Mouse (Mus musculus): Measurements from ENCODE around the gene Olfr1204. TPM values are rescaled to one million over a fixed set of nuclear protein-coding genes. Genes with fewer than 3 reads are reported as not detected.

The Olfr1204 gene
- not detected in 2 replicates for polyA plus RNA-seq (2015; fragmentation: Nextera tagmentation; extraction: Ambion mirVana)

- 94% methylated on average over 1 of the region's 1 CpGs for WGBS
- Histone ChIP-seq H3K9me3 (no peaks in the 10 kb centered on the region), H3K4me3 (replicated peaks) (no peak within 1 kb of the TSS), H3K9ac (no peak within 1 kb of the TSS), H3K4me2 (no peak within 1 kb of the TSS), H3K27me3 (replicated peaks) (no peaks in the 10 kb centered on the region), H3K4me1 (no peaks in the 10 kb centered on the region), H3K27ac (no peak within 1 kb of the TSS), H3K36me3 (no peaks in the 10 kb centered on the region)
- no peak for ATAC-seq (ENCODE audit: insufficient read depth, low FRiP score, low read depth)
Measured at GRCm38 (mm10) chr2:88848992-88849391, at the start of gene Olfr1204. Gene Olfr1204 (plus strand): TSS chr2:88849292.

GRCm38 (mm10) chr2:88814196-88814595 is 34.9 kb upstream of the Olfr1204 start, which contains the start of gene Olfr1202:
Gene Olfr1202 (plus strand): TSS chr2:88814496.
- no peaks in the 10 kb centered on the region for H3K27me3 ChIP-seq (replicated peaks)
- no peaks in the 10 kb centered on the region for H3K9me3 ChIP-seq
- WGBS, result 87% methylated on average over 1 of the region's 1 CpGs
- H3K4me1 ChIP-seq, result no peaks in the 10 kb centered on the region
- H3K36me3 ChIP-seq, result no peaks in the 10 kb centered on the region
- no peak within 1 kb of the TSS for H3K9ac ChIP-seq
- no peak within 1 kb of the TSS for H3K27ac ChIP-seq
- H3K4me3 ChIP-seq (replicated peaks), result no peak within 1 kb of the TSS
- no peak within 1 kb of the TSS for H3K4me2 ChIP-seq
- no peak for ATAC-seq (ENCODE audit: insufficient read depth, low FRiP score, low read depth)

- Histone ChIP-seq H3K27ac (no peak within 1 kb of the TSS), H3K4me2 (no peak within 1 kb of the TSS), H3K27me3 (replicated peaks) (no peaks in the 10 kb centered on the region), H3K4me3 (replicated peaks) (no peak within 1 kb of the TSS), H3K36me3 (no peaks in the 10 kb centered on the region), H3K9me3 (no peaks in the 10 kb centered on the region), H3K9ac (no peak within 1 kb of the TSS), H3K4me1 (no peaks in the 10 kb centered on the region)
- WGBS, result 82% methylated on average over 2 of the region's 2 CpGs
- ATAC-seq (ENCODE audit: insufficient read depth, low FRiP score, low read depth), result no peak
Measured at GRCm38 (mm10) chr2:88829437-88829836, 19.7 kb upstream of the Olfr1204 start, which contains the start of gene Olfr1205. Gene Olfr1205 (plus strand): TSS chr2:88829737.

GRCm38 (mm10) chr2:88838477-88838876 is 10.6 kb upstream of the Olfr1204 start:
- Histone ChIP-seq H3K9me3 (no peaks in the 10 kb centered on the region), H3K9ac (no peak overlapping the region), H3K4me2 (no peak overlapping the region), H3K36me3 (no peaks in the 10 kb centered on the region), H3K4me1 (no peaks in the 10 kb centered on the region), H3K27me3 (replicated peaks) (no peaks in the 10 kb centered on the region), H3K4me3 (replicated peaks) (no peak overlapping the region), H3K27ac (no peak overlapping the region)
- ATAC-seq (ENCODE audit: insufficient read depth, low FRiP score, low read depth), result 0 out of 2 replicates have a peak, but pooled peaks have one; percentile 35
- WGBS, result 40% methylated on average over 2 of the region's 2 CpGs

GRCm38 (mm10) chr2:88862931-88863330 is 13.8 kb downstream of the Olfr1204 start, which contains the start of gene Olfr1206:
Gene Olfr1206 (plus strand): TSS chr2:88863231.
- Histone ChIP-seq H3K27me3 (replicated peaks) (no peaks in the 10 kb centered on the region), H3K9me3 (no peaks in the 10 kb centered on the region), H3K36me3 (no peaks in the 10 kb centered on the region), H3K27ac (no peak within 1 kb of the TSS), H3K9ac (no peak within 1 kb of the TSS), H3K4me1 (no peaks in the 10 kb centered on the region), H3K4me3 (replicated peaks) (no peak within 1 kb of the TSS), H3K4me2 (no peak within 1 kb of the TSS)
- 75% methylated on average over 2 of the region's 2 CpGs for WGBS
- no peak for ATAC-seq (ENCODE audit: insufficient read depth, low FRiP score, low read depth)

- no peak for ATAC-seq (ENCODE audit: insufficient read depth, low FRiP score, low read depth)
- Histone ChIP-seq H3K9me3 (no peaks in the 10 kb centered on the region), H3K4me3 (replicated peaks) (no peak within 1 kb of the TSS), H3K27ac (no peak within 1 kb of the TSS), H3K4me2 (no peak within 1 kb of the TSS), H3K27me3 (replicated peaks) (no peaks in the 10 kb centered on the region), H3K36me3 (no peaks in the 10 kb centered on the region), H3K9ac (no peak within 1 kb of the TSS), H3K4me1 (no peaks in the 10 kb centered on the region)
Measured at GRCm38 (mm10) chr2:88902211-88902610, 53.1 kb downstream of the Olfr1204 start, which contains the start of gene Olfr1208. Gene Olfr1208 (minus strand): TSS chr2:88902311.

Other genes starting within 250 kb of the Olfr1204 start
- gene Olfr1191-ps1, start 208.8 kb upstream of the Olfr1204 start, polyA plus RNA-seq (2015; fragmentation: Nextera tagmentation; extraction: Ambion mirVana), result not detected in 2 replicates
- gene Olfr1192-ps1, start 200.8 kb upstream of the Olfr1204 start, polyA plus RNA-seq (2015; fragmentation: Nextera tagmentation; extraction: Ambion mirVana), result not detected in 2 replicates
- gene Olfr1193, start 173.7 kb upstream of the Olfr1204 start, polyA plus RNA-seq (2015; fragmentation: Nextera tagmentation; extraction: Ambion mirVana), result not detected in 2 replicates
- gene Olfr1195, start 160.1 kb upstream of the Olfr1204 start, polyA plus RNA-seq (2015; fragmentation: Nextera tagmentation; extraction: Ambion mirVana), result not detected in 2 replicates
- gene Olfr1196, start 144.7 kb upstream of the Olfr1204 start, polyA plus RNA-seq (2015; fragmentation: Nextera tagmentation; extraction: Ambion mirVana), result not detected in 2 replicates
- not detected in 2 replicates for gene Olfr1197, start 116.9 kb upstream of the Olfr1204 start, polyA plus RNA-seq (2015; fragmentation: Nextera tagmentation; extraction: Ambion mirVana)
- gene Olfr1198, start 97.9 kb upstream of the Olfr1204 start, polyA plus RNA-seq (2015; fragmentation: Nextera tagmentation; extraction: Ambion mirVana), result not detected in 2 replicates
- gene Olfr1199, start 88.8 kb upstream of the Olfr1204 start, polyA plus RNA-seq (2015; fragmentation: Nextera tagmentation; extraction: Ambion mirVana), result not detected in 2 replicates
- not detected in 2 replicates for gene Olfr1200, start 78.8 kb upstream of the Olfr1204 start, polyA plus RNA-seq (2015; fragmentation: Nextera tagmentation; extraction: Ambion mirVana)
- gene Olfr1201, start 56.3 kb upstream of the Olfr1204 start, polyA plus RNA-seq (2015; fragmentation: Nextera tagmentation; extraction: Ambion mirVana), result not detected in 2 replicates
- gene Olfr1202, start 34.8 kb upstream of the Olfr1204 start, polyA plus RNA-seq (2015; fragmentation: Nextera tagmentation; extraction: Ambion mirVana), result not detected in 2 replicates
- gene Olfr1205, start 19.6 kb upstream of the Olfr1204 start, polyA plus RNA-seq (2015; fragmentation: Nextera tagmentation; extraction: Ambion mirVana), result not detected in 2 replicates
- gene Olfr1206, start 13.9 kb downstream of the Olfr1204 start, polyA plus RNA-seq (2015; fragmentation: Nextera tagmentation; extraction: Ambion mirVana), result not detected in 2 replicates
- gene Olfr1208, start 53.0 kb downstream of the Olfr1204 start, polyA plus RNA-seq (2015; fragmentation: Nextera tagmentation; extraction: Ambion mirVana), result not detected in 2 replicates
- gene Olfr1209, start 65.9 kb downstream of the Olfr1204 start, polyA plus RNA-seq (2015; fragmentation: Nextera tagmentation; extraction: Ambion mirVana), result not detected in 2 replicates
- not detected in 2 replicates for gene Olfr1211, start 88.8 kb downstream of the Olfr1204 start, polyA plus RNA-seq (2015; fragmentation: Nextera tagmentation; extraction: Ambion mirVana)
- not detected in 2 replicates for gene Olfr1212, start 104.7 kb downstream of the Olfr1204 start, polyA plus RNA-seq (2015; fragmentation: Nextera tagmentation; extraction: Ambion mirVana)
- gene Gm13762, start 131.0 kb downstream of the Olfr1204 start, polyA plus RNA-seq (2015; fragmentation: Nextera tagmentation; extraction: Ambion mirVana), result not detected in 2 replicates
- gene Olfr1214, start 143.4 kb downstream of the Olfr1204 start, polyA plus RNA-seq (2015; fragmentation: Nextera tagmentation; extraction: Ambion mirVana), result not detected in 2 replicates
- gene Olfr1215, start 157.7 kb downstream of the Olfr1204 start, polyA plus RNA-seq (2015; fragmentation: Nextera tagmentation; extraction: Ambion mirVana), result not detected in 2 replicates
- not detected in 2 replicates for gene Olfr1216, start 169.0 kb downstream of the Olfr1204 start, polyA plus RNA-seq (2015; fragmentation: Nextera tagmentation; extraction: Ambion mirVana)
- gene Olfr1217, start 182.8 kb downstream of the Olfr1204 start, polyA plus RNA-seq (2015; fragmentation: Nextera tagmentation; extraction: Ambion mirVana), result not detected in 2 replicates
- not detected in 2 replicates for gene Olfr1218, start 211.9 kb downstream of the Olfr1204 start, polyA plus RNA-seq (2015; fragmentation: Nextera tagmentation; extraction: Ambion mirVana)
- gene Olfr1219, start 234.2 kb downstream of the Olfr1204 start, polyA plus RNA-seq (2015; fragmentation: Nextera tagmentation; extraction: Ambion mirVana), result not detected in 2 replicates

All from stomach, embryonic 15.5 days (tissue).